Mouse (Mus musculus): Measurements from ENCODE around the gene Chrna9. TPM values are rescaled to one million over a fixed set of nuclear protein-coding genes. Genes with fewer than 3 reads are reported as not detected.

The Chrna9 gene
- 0.31 TPM for polyA plus RNA-seq (2017; shearing (Covaris generic))

DNA sequence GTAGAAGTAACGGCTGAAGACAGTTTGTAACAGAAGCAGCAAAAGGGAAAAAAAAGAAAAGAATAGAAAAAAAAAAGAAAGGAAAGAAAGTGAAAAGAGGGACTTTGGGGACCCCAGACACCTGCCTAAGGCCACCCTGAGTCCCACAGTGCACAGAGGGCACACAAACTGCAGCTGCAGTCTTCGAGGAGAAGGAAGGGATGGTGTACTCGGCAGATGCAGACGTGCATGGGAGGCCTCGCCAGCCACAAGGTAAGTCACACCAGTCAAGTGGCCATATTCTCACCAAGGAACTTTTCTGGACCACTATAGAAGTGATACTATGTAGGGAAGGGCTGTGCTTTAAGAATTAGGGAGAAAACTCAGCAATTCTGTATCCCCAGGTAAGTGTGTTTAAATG lies at the start of gene Chrna9:
Chrna9 (plus strand) TSS at position 139 of the 400 bp plus-strand sequence.

DNA sequence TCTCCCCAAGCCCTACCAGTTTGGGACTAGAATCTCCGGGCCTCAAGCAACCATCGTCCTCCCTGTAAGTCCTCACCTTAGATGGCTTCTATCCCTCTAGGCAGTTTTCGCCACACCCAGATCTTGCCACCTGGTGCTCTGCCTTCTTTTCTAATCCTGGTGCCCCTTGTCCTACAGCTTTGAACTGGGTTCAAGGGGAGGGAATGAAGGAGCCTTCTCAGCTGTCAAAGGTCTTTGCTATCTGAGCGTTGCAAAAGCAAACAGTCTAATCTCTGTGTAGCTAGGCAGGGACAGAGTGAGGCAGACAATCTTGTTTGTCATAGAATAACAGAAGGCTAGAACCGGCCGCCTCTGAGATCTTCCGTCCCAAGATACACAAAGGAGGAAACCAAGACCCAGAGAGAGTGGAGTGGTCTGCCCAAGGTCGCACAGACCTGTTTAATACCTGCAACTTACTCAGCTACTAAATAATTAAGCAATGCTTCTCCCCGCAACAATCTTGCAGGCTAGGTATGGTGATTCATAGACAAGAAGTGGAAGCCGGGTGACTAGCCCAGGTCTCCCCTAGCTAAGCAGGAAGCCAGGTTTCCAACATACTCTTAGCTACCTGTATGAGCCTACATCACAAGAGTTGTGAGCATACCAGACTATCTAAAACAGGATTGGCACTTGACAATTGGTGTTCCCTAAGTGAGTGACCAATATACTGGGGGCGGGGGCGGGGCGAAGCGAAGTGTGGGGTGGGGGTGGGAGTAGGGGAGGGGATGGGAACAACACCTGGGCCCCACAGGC lies 69.6 kb downstream of the Chrna9 start, which contains the start of gene 9130230L23Rik:
9130230L23Rik (minus strand) TSS at position 152 of the 792 bp plus-strand sequence.

Other genes starting within 250 kb of the Chrna9 start
- gene Pds5a, start 236.6 kb upstream of the Chrna9 start, polyA plus RNA-seq (2017; shearing (Covaris generic)): 37.6 TPM
- gene N4bp2, start 171.4 kb upstream of the Chrna9 start, polyA plus RNA-seq (2017; shearing (Covaris generic)): 10.7 TPM
- 491 TPM for gene Rhoh, start 73.7 kb upstream of the Chrna9 start, polyA plus RNA-seq (2017; shearing (Covaris generic))
- gene 9130230L23Rik, start 69.4 kb downstream of the Chrna9 start, polyA plus RNA-seq (2017; shearing (Covaris generic)): 0.39 TPM
- gene Rbm47, start 238.2 kb downstream of the Chrna9 start, polyA plus RNA-seq (2017; shearing (Covaris generic)): 1.6 TPM

All from activated CD4-positive, CD25-positive, alpha-beta regulatory T cell, adult 9 weeks (primary cell).